Mouse (Mus musculus) lung, embryonic 16.5 days (tissue): ENCODE results near the gene Duox1. TPM values are rescaled to one million over a fixed set of nuclear protein-coding genes. Genes with fewer than 3 reads are reported as not detected.

Experiments used
- ATAC-seq: fragments of 200-750 bp; cut with Nextera tagmentation; 2 replicates; pipeline ENCODE4 v1.8.0; 2017; ENCODE audit warnings: low read depth, mild to moderate bottlenecking, moderate library complexity
- H3K27ac ChIP-seq: fragments of 300-500 bp; sonication (generic); 2 replicates; pipeline ENCODE4 v1.5.1; 2014; ENCODE audit warnings: mild to moderate bottlenecking, control low read depth, low read length
- H3K27me3 ChIP-seq: fragments of 300-500 bp; sonication (generic); 2 replicates; pipeline ENCODE4 v1.6.1; 2014; ENCODE audit warnings: low read depth, low read length, mixed read lengths; ENCODE audit not compliant: control insufficient read depth, insufficient read depth
- H3K36me3 ChIP-seq: fragments of 300-500 bp; sonication (generic); 2 replicates; pipeline ENCODE4 v1.6.1; 2014; ENCODE audit warnings: low read length; ENCODE audit not compliant: control insufficient read depth, insufficient read depth
- H3K4me1 ChIP-seq: fragments of 300-500 bp; sonication (generic); replicated peaks from 2 replicates; pipeline ENCODE4 v1.6.1; 2014; ENCODE audit warnings: low read length, mixed read lengths; ENCODE audit not compliant: control insufficient read depth, insufficient read depth
- H3K4me2 ChIP-seq: fragments of 300-500 bp; sonication (generic); 2 replicates; pipeline ENCODE4 v1.6.1; 2014; ENCODE audit warnings: low read depth, low read length, control low read depth
- H3K4me3 ChIP-seq: fragments of 300-500 bp; sonication (generic); 2 replicates; pipeline ENCODE4 v1.5.1; 2014; ENCODE audit warnings: mild to moderate bottlenecking, low read length, control low read depth
- H3K9ac ChIP-seq: fragments of 300-500 bp; sonication (generic); 2 replicates; pipeline ENCODE4 v1.6.1; 2014; ENCODE audit warnings: low read length, control low read depth
- H3K9me3 ChIP-seq: fragments of 300-500 bp; sonication (generic); 2 replicates; pipeline ENCODE4 v1.6.1; 2016; ENCODE audit warnings: low read length; ENCODE audit not compliant: control insufficient read depth
- WGBS: fragments of 180-500 bp; shearing (Covaris S2); extraction: QIAGEN DNeasy Blood & Tissue Kit; methylation state at CpG from one replicate; pipeline ENCODE4 v1.1.7; 2014; 5-methylcytosine and 5-hydroxymethylcytosine counted together
- polyA plus RNA-seq: library from polyadenylated mRNA; unstranded; fragments of >200 nt; fragmentation: Nextera tagmentation; extraction: Ambion mirVana; gene quantifications from 2 replicates; pipeline ENCODE4 v1.2.1, GENCODE M21; 2015

Duox1 gene
- polyA plus RNA-seq, 1 experiment from 2014 or later: 0.03 TPM

DNA sequence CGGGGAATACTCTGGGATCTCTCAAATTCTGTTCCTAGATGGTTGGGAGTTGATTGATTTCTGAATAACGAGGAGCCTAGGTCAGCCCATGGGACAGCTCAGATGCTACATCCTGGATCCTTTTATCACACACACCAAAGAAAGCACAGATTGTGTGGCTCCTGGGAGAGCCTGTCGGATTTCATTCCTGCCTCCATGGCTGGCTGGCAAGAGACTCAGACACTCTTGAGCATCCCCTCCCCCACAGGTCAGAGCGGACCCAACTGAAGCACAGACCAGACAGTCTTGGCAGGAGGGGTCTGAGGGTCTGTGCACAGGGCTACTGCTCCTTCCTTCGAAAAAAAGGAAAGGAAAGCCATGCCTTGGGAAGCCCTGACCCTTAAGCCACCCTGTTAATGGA, 51.2 kb downstream of the Duox1 start:
- Histone ChIP-seq H3K4me3 (no peak overlapping the region; the same call in 1 of the 2 replicates), H3K9me3 (no peaks in the 10 kb centered on the region), H3K9ac (no peak overlapping the region), H3K4me1 (peaks cover 16% of the 10 kb centered on the region), H3K4me2 (peak overlapping the region; percentile 88; the same call in 1 of the 2 replicates), H3K36me3 (no peaks in the 10 kb centered on the region), H3K27me3 (peaks cover 5% of the 10 kb centered on the region; the same call in 1 of the 2 replicates), H3K27ac (no peak overlapping the region)
- WGBS: 20% methylated on average over 5 of the region's 5 CpGs
- no peak for ATAC-seq

DNA sequence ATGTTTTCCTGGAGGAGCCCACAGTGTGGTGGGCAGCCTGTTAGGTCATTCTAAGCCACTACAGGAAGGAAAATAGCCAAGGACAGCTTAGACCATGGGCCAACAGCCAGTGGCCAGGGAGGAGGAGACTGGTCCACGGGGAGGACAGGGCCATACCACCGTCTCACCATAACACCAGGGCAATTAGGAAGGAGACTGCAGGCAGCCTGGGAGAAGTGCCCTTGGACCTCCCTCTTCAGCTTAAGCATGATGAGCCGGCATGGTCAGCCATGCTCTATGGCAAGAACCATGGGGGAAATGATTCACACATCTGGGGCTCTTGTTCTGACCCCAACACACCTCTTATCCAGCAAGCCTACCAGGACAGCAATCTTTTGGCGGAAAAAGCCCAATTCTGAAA, 51.7 kb downstream of the Duox1 start:
- WGBS: 36% methylated on average over 4 of the region's 4 CpGs
- Histone ChIP-seq H3K27me3 (peaks cover 5% of the 10 kb centered on the region; the same call in 1 of the 2 replicates), H3K9ac (no peak overlapping the region; the same call in 1 of the 2 replicates), H3K4me1 (peaks cover 16% of the 10 kb centered on the region), H3K4me3 (peak overlapping the region; percentile 92), H3K4me2 (peak overlapping the region; percentile 88), H3K9me3 (no peaks in the 10 kb centered on the region), H3K27ac (no peak overlapping the region), H3K36me3 (no peaks in the 10 kb centered on the region)
- no peak for ATAC-seq

GRCm38 (mm10) chr2:122367701-122368080, 52.2 kb downstream of the Duox1 start:
- peaks cover 16% of the 10 kb centered on the region for H3K4me1 ChIP-seq
- no peaks in the 10 kb centered on the region for H3K36me3 ChIP-seq
- no peak for ATAC-seq
- peak overlapping the region; percentile 88 for H3K4me2 ChIP-seq
- no peak overlapping the region for H3K27ac ChIP-seq
- 7% methylated on average over 4 of the region's 4 CpGs for WGBS
- no peaks in the 10 kb centered on the region for H3K9me3 ChIP-seq
- H3K27me3 ChIP-seq: peaks cover 5% of the 10 kb centered on the region; the same call in 1 of the 2 replicates
- peak overlapping the region; percentile 92 for H3K4me3 ChIP-seq
- H3K9ac ChIP-seq: peak overlapping the region; percentile 90

- peaks cover 5% of the 10 kb centered on the region; the same call in 1 of the 2 replicates for H3K27me3 ChIP-seq
- peak overlapping the region; percentile 92 for H3K4me3 ChIP-seq
- H3K36me3 ChIP-seq: no peaks in the 10 kb centered on the region
- WGBS: 2% methylated on average over 18 of the region's 55 CpGs
- H3K27ac ChIP-seq: peak overlapping the region; percentile 47
- peak; percentile 80 for ATAC-seq
- no peaks in the 10 kb centered on the region for H3K9me3 ChIP-seq
- peaks cover 16% of the 10 kb centered on the region for H3K4me1 ChIP-seq
- H3K9ac ChIP-seq: peak overlapping the region; percentile 90
- peak overlapping the region; percentile 88 for H3K4me2 ChIP-seq
These were observed 52.9 kb downstream of the Duox1 start for GRCm38 (mm10) chr2:122368081-122368971.

DNA sequence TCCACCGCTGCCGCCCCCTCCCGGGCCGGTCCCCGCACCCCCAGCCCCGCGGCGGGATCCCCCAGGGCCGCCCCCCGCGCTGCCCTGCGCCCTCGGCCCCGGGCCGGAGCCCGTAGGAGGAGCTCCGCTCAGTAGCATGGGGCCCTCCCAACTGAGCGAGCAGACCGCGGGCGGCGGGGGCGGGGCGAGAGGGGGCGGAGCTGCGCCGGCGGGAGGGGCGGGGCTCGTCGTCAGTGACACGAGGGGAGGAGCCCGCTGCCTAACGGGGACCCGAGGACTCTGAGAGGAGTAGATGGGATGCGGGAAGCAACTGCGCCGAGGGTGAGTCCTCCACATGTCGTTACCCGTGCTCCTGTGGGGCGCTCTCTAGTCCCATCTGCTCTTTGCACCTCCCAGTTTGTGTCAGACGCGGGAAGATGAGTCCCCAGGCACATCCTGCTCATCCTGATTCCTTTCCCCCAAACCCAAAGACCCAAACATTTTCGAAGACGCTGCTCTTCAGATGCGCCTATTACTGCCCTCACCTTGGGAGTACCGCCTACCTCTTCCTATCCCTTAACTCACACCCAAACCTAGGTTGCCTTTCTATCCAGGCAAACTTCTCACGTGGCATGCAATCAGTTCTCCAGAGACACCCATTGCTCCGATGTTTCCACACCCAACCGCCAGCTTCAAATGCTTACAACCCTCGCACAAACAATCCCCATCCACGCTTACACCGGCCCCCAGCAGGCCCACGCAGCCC, 53.7 kb downstream of the Duox1 start, which contains the start of gene Shf:
TSS of gene Shf (minus strand) at position 168 of the 745 bp plus-strand sequence.
- 1% methylated on average over 32 of the region's 54 CpGs for WGBS
- Histone ChIP-seq H3K9me3 (no peaks in the 10 kb centered on the region), H3K36me3 (no peaks in the 10 kb centered on the region), H3K27me3 (peaks cover 5% of the 10 kb centered on the region; the same call in 1 of the 2 replicates), H3K4me3 (peak within 1 kb of the TSS; percentile 92), H3K4me1 (peaks cover 16% of the 10 kb centered on the region), H3K27ac (peak within 1 kb of the TSS; percentile 47), H3K4me2 (peak within 1 kb of the TSS; percentile 88), H3K9ac (peak within 1 kb of the TSS; percentile 90)
- peak; percentile 98 for ATAC-seq

- no peaks in the 10 kb centered on the region for H3K36me3 ChIP-seq
- H3K4me2 ChIP-seq: no peak overlapping the region
- ATAC-seq: no peak
- no peaks in the 10 kb centered on the region for H3K9me3 ChIP-seq
- H3K9ac ChIP-seq: no peak overlapping the region
- peaks cover 5% of the 10 kb centered on the region; the same call in 1 of the 2 replicates for H3K27me3 ChIP-seq
- no peak overlapping the region for H3K27ac ChIP-seq
- 47% methylated on average over 10 of the region's 10 CpGs for WGBS
- H3K4me1 ChIP-seq: peaks cover 16% of the 10 kb centered on the region
- no peak overlapping the region for H3K4me3 ChIP-seq
These were observed 54.8 kb downstream of the Duox1 start for GRCm38 (mm10) chr2:122370101-122370750.

GRCm38 (mm10) chr2:122372067-122372466, 56.6 kb downstream of the Duox1 start:
- Histone ChIP-seq H3K4me1 (peaks cover 10% of the 10 kb centered on the region), H3K4me2 (no peak overlapping the region), H3K27me3 (peaks cover 5% of the 10 kb centered on the region; the same call in 1 of the 2 replicates), H3K9ac (no peak overlapping the region), H3K9me3 (no peaks in the 10 kb centered on the region), H3K27ac (no peak overlapping the region), H3K36me3 (no peaks in the 10 kb centered on the region), H3K4me3 (no peak overlapping the region)
- no peak for ATAC-seq
- WGBS: 69% methylated on average over 3 of the region's 3 CpGs

DNA sequence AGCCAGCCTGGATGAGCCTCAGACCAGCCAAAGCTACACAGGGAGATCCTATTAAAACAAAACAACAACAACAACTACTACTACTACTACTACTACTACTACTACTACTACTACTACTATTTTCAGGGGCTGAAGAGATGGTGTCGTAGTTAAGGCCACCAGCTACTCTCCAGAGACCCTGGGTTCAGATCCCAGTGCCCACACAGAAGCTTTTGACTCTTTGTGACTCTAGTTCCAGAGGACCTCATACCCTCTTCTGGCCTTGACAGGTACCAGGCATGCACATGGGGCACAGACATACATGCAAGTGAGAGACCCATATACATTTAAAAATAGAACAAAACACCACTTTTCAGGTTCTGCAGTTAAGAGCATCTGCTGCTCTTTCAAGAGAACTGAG, 57.1 kb downstream of the Duox1 start:
- Histone ChIP-seq H3K9ac (no peak overlapping the region), H3K27ac (no peak overlapping the region), H3K4me1 (peaks cover 5% of the 10 kb centered on the region), H3K27me3 (peaks cover 5% of the 10 kb centered on the region; the same call in 1 of the 2 replicates), H3K9me3 (no peaks in the 10 kb centered on the region), H3K4me2 (no peak overlapping the region), H3K36me3 (no peaks in the 10 kb centered on the region), H3K4me3 (no peak overlapping the region)
- ATAC-seq: no peak
- WGBS: 65% methylated on average over 1 of the region's 1 CpGs
